Mouse (Mus musculus) E14TG2a.4 (cell line): Measurements from ENCODE around the gene Tprgl.

Experiments
- H3K27me3 ChIP-seq: 2 replicates; pipeline ENCODE4 v1.6.1; 2014; ENCODE audit warnings: low read length, control low read depth; ENCODE audit not compliant: insufficient read depth
- H3K36me3 ChIP-seq: 2 replicates; pipeline ENCODE4 v1.6.1; 2014; ENCODE audit warnings: low read length, control low read depth; ENCODE audit not compliant: insufficient read depth
- H3K4me1 ChIP-seq: replicated peaks from 2 replicates; pipeline ENCODE4 v1.6.1; 2014; ENCODE audit warnings: low read depth, low read length, control low read depth
- H3K4me3 ChIP-seq: replicated peaks from 2 replicates; pipeline ENCODE4 v1.5.1; 2014; ENCODE audit warnings: mild to moderate bottlenecking, low read length
- H3K9me3 ChIP-seq: 2 replicates; pipeline ENCODE4 v1.6.1; 2014; ENCODE audit warnings: low read length, control low read depth
- CTCF ChIP-seq: conservative IDR thresholded peaks from 2 replicates; pipeline ENCODE4 v1.5.1; 2014; ENCODE audit warnings: low read length
- NANOG ChIP-seq: IDR thresholded peaks from 2 replicates; pipeline ENCODE4 v1.6.1; 2014; ENCODE audit warnings: borderline replicate concordance, low read length, mixed read lengths
- POU5F1 ChIP-seq: IDR thresholded peaks from 2 replicates; pipeline ENCODE4 v1.6.1; 2014; ENCODE audit warnings: low read length, borderline replicate concordance

Tprgl gene

DNA sequence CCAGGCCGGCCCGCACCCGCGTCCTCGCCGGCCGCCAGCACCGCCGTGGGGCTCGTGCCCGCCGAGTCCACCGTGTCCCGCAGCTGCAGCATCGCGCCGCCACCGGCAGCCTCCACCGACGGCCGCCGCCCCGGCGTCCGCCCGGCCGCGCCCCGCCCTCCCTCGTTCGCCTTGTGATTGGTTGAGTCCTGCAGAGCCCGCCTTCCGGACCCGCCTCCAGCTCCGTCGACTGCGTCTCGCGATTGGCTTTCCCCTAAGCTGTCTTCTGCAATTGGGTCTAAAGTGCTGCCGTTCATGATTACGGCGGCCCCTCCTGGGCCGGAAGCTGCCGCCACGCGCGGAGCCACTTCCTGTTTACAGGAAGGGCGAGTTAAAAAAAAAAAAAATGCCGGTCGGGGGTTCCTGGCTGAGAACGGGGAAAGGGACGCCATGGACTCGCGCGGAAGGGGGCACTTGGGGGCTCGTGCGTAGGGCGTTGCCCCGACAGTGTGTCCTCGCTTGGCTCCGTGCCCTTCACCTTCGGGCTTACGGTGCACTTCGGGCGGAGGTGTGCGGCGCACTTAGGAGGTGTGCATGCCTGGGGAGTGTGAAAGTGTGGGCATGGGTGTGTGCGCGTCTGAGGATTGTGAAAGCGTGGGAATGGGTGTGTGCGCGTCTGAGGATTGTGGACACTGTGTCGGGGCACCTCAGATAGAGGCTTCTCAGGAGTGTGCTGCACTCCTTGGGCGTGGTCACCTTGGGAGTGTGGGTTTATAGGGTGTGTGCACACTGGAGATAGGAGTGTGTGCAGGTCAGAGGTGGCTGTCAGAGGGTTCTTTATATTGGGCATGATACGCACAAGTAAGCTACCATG is at the start of gene Tprgl:
Gene Tprgl (minus strand): TSS at position 129 of the 853 bp plus-strand sequence.
- Histone ChIP-seq H3K36me3 (peaks cover 39% of the 10 kb centered on the region), H3K4me3 (peak within 1 kb of the TSS; percentile 96), H3K27me3 (peaks cover 3% of the 10 kb centered on the region; the same call in 1 of the 2 replicates), H3K9me3 (no peaks in the 10 kb centered on the region), H3K4me1 (peaks cover 23% of the 10 kb centered on the region)
- no peak for TF ChIP-seq CTCF
- no peak for TF ChIP-seq POU5F1
- no peak for TF ChIP-seq NANOG

DNA sequence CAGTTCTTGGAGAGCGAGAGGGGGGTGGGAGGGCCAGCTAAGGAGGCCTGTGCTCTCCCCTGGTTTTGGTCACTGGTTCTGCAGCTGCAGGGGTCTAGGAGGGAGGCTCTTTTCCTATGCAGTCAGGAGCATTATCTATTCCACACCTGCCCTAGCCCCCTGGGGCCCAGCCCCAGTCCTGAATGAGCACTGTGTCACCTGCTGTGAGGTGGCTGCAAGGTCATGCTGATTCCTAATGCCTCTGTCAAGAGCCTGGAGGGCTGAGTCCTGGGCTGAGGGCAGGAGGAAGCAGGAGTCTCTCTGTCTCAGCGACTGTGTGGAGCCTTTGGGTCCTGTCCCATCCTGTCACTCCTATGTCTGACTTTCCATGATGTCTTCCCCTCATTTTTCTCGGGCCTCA is 49.4 kb upstream of the Tprgl start:
- no peak for TF ChIP-seq POU5F1
- no peak for TF ChIP-seq NANOG
- TF ChIP-seq CTCF = no peak
- Histone ChIP-seq H3K36me3 (no peaks in the 10 kb centered on the region), H3K27me3 (peaks cover 56% of the 10 kb centered on the region), H3K9me3 (no peaks in the 10 kb centered on the region), H3K4me1 (peaks cover 24% of the 10 kb centered on the region), H3K4me3 (no peak overlapping the region)

DNA sequence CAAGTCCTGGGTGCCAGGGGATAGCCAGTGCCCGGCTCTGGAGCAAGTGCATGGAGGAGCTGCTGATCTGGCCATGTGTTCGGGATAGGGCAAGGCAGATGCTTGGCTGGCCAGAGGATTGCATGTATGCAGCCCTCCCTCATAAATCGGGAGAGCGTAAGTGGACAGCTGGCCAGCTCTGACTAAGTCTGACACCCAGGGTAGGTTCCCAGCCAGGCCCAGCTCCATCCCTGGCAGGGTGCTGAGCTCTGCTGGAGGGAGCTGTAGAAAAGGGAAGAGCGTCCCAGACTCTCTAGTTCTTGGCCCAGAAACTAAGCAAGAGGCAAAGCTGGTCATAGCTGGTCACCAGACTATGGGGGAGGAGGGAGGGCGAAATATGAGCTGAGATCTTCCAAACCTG is 48.6 kb upstream of the Tprgl start:
- no peak overlapping the region for H3K4me3 ChIP-seq
- TF ChIP-seq CTCF = no peak
- TF ChIP-seq POU5F1 = no peak
- TF ChIP-seq NANOG = no peak

DNA sequence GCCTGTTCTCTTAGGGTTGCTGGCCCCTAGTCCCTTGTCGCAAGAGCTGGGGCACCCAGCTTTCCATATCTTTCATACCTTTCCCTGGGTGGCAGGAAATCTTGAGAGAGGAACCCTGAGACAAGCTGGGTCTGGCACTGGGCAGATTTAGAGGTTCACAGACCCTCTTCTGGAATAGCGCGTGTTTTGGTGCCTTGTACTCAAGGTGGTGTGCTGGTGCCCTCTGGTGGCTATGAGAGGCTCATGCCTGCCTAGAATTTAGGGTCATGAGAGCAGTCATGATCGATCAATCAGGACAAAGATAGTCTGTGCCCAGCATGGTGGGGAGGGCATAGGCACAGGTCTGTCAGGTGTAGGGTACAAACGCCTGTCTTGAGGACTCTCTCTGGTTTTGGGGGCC is 46.8 kb upstream of the Tprgl start:
- Histone ChIP-seq H3K36me3 (no peaks in the 10 kb centered on the region), H3K4me1 (peaks cover 13% of the 10 kb centered on the region), H3K4me3 (no peak overlapping the region), H3K9me3 (no peaks in the 10 kb centered on the region), H3K27me3 (peaks cover 63% of the 10 kb centered on the region)
- TF ChIP-seq POU5F1 (no peak), CTCF (peak; percentile 85), NANOG (no peak)

More for the DNA sequence above, 48.6 kb upstream of the Tprgl start:
- Histone ChIP-seq H3K27me3 (peaks cover 60% of the 10 kb centered on the region), H3K4me1 (peaks cover 21% of the 10 kb centered on the region), H3K36me3 (no peaks in the 10 kb centered on the region), H3K9me3 (no peaks in the 10 kb centered on the region)

DNA sequence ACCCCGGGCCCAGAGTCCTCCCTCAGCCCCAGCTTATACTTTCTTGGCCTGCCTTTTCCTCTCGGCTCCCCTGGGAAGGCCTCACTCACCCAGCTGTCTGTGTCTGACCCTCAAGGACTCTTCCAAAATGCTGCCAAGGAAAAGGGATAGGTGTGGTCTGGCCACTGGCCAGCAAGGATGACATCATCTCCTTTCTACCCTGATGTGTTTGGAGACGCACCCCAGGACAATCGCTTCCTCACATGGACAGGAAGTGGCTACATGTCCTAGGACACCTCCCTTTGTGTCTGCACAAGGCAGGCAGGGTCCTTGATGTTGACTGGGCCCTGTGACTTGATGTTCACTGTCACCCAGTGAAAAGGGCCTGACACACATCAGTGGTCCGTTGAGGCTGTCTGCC is 44.9 kb upstream of the Tprgl start:
- H3K36me3 ChIP-seq = no peaks in the 10 kb centered on the region
- H3K4me1 ChIP-seq = peaks cover 13% of the 10 kb centered on the region
- H3K4me3 ChIP-seq = no peak overlapping the region
- no peaks in the 10 kb centered on the region for H3K9me3 ChIP-seq
- no peak for TF ChIP-seq NANOG
- no peak for TF ChIP-seq CTCF
- no peak for TF ChIP-seq POU5F1
- H3K27me3 ChIP-seq = peaks cover 65% of the 10 kb centered on the region

DNA sequence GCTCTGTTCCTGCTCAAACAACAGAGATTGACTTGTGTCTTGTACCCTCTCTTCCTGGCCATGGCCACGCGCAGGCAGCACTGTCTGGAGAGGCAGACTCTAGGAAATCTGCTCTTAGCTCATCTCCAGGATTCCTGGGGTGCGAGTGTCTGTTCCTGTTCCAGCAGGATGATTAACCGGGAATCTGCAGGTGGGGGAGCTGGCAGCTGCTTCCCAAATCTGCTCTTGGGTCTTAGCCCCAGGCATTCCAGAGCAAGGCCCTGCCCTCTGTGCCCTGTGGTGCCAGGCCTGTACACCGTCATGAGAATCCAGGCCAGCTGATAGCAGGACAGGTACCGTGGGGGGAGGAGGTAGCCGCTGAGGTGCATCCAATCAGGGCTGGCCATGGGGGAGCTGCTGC is 44.1 kb upstream of the Tprgl start:
- no peak overlapping the region for H3K4me3 ChIP-seq
- H3K4me1 ChIP-seq = peaks cover 5% of the 10 kb centered on the region; the same call in 1 of the 2 replicates
- no peaks in the 10 kb centered on the region for H3K9me3 ChIP-seq
- no peaks in the 10 kb centered on the region for H3K36me3 ChIP-seq
- no peak for TF ChIP-seq NANOG
- TF ChIP-seq POU5F1 = no peak
- no peak for TF ChIP-seq CTCF
- H3K27me3 ChIP-seq = peaks cover 65% of the 10 kb centered on the region

DNA sequence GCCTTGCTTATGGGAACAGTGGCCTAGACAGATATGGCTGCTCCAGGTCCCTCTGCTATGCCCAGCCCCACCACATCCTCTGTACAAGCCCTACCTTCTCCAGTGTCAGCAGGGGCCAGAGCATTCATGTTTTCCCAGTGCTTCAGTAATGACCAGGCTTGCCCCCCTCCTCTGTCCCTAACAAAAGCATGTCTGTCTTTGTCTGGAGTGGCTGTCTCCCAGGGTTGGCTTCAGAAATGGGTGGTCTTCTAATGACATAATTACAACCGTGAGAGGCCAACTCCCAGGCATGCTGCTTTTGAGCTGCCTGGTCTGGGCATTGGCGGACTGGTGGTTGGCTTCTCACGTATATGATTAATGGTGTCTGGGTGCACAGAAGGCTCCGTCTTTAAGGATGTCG is 41.0 kb upstream of the Tprgl start:
- no peak overlapping the region for H3K4me3 ChIP-seq
- TF ChIP-seq CTCF = no peak
- H3K4me1 ChIP-seq = no peaks in the 10 kb centered on the region
- H3K27me3 ChIP-seq = peaks cover 41% of the 10 kb centered on the region
- no peaks in the 10 kb centered on the region for H3K9me3 ChIP-seq
- no peaks in the 10 kb centered on the region for H3K36me3 ChIP-seq

DNA sequence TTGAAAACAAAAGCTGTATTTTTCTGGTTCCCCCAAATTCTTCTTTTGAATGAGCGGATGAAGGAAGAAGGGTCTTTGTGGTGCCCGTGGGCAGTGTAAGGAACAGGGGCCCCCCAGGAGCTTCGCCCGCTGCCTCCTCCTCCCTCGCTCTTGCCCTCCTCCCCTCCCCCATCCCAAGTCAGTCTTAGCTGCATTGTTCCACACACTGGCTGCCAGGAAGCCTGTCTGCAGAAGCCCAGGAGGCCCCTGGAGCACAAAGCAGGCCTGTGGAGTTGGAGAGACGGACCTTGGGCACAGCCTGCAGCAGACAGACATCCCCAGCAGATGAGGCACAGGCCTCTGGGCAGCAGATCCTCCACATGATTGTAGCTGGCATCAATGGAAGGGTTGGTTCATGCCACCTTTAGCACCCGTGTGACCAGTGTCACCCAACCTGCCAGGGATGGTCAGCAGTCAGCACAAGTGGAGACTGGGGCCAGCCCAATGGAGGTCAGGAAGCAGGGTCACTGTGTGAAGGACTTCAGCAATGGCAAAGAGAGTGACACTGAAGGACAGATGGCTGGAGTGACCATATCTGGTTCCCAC is 38.0 kb upstream of the Tprgl start:
- no peak overlapping the region for H3K4me3 ChIP-seq
- H3K27me3 ChIP-seq = peaks cover 19% of the 10 kb centered on the region
- H3K36me3 ChIP-seq = no peaks in the 10 kb centered on the region
- H3K9me3 ChIP-seq = no peaks in the 10 kb centered on the region
- TF ChIP-seq POU5F1 = no peak
- TF ChIP-seq CTCF = no peak
- no peak for TF ChIP-seq NANOG
- no peaks in the 10 kb centered on the region for H3K4me1 ChIP-seq

DNA sequence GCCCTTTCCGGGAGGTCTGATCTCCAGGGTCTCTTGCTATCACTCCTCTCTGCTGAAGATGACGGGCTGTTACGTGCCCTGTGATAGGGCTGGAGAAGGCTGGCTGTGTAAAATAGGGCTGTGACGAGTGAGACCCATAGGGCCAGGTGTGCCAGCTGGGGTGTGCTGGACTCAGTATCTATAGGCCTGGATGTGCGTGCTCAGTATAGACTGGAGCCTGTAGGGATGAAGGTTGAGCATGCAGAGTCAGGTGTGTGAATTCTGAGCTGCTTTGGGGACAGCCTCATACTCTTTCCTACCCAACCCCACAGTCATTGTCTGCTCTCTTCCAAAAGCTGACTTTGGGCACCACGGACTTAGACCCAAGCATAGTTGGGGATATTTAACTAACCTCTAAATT is 37.5 kb upstream of the Tprgl start:
- no peaks in the 10 kb centered on the region for H3K36me3 ChIP-seq
- H3K4me3 ChIP-seq = no peak overlapping the region
- peaks cover 14% of the 10 kb centered on the region for H3K27me3 ChIP-seq
- TF ChIP-seq CTCF = no peak
- TF ChIP-seq NANOG = no peak
- TF ChIP-seq POU5F1 = no peak
- no peaks in the 10 kb centered on the region for H3K4me1 ChIP-seq
- no peaks in the 10 kb centered on the region for H3K9me3 ChIP-seq
